Mouse (Mus musculus) kidney, embryonic 16.5 days (tissue): ENCODE measurements around the gene Cdsn. TPM values are rescaled to one million over a fixed set of nuclear protein-coding genes. Genes with fewer than 3 reads are reported as not detected.
A peak's percentile ranks its signal among the peaks of the same experiment; 100 is the strongest.

Source experiments
- ATAC-seq: fragments of 200-750 bp; cut with Nextera tagmentation; 2 replicates; pipeline ENCODE4 v1.8.0; 2017; ENCODE audit warnings: moderate TSS enrichment; ENCODE audit not compliant: low FRiP score, low TSS enrichment
- H3K27ac ChIP-seq: fragments of 300-500 bp; sonication (generic); 2 replicates; pipeline ENCODE4 v1.5.1; 2014; ENCODE audit warnings: low read length
- H3K27me3 ChIP-seq: fragments of 300-500 bp; sonication (generic); 2 replicates; pipeline ENCODE4 v1.6.1; 2014; ENCODE audit warnings: low read length, control low read depth, mixed read lengths; ENCODE audit not compliant: insufficient read depth
- H3K36me3 ChIP-seq: fragments of 300-500 bp; sonication (generic); 2 replicates; pipeline ENCODE4 v1.6.1; 2014; ENCODE audit warnings: low read length, control low read depth, mixed read lengths; ENCODE audit not compliant: insufficient read depth
- H3K4me1 ChIP-seq: fragments of 300-500 bp; sonication (generic); 2 replicates; pipeline ENCODE4 v1.6.1; 2014; ENCODE audit warnings: low read length, control low read depth, mixed read lengths; ENCODE audit not compliant: insufficient read depth
- H3K4me2 ChIP-seq: fragments of 300-500 bp; sonication (generic); replicated peaks from 2 replicates; pipeline ENCODE4 v1.6.1; 2014; ENCODE audit warnings: low read depth, low read length
- H3K4me3 ChIP-seq: fragments of 300-500 bp; sonication (generic); 2 replicates; pipeline ENCODE4 v1.5.1; 2014; ENCODE audit warnings: mild to moderate bottlenecking, low read length
- H3K9ac ChIP-seq: fragments of 300-500 bp; sonication (generic); replicated peaks from 2 replicates; pipeline ENCODE4 v1.6.1; 2014; ENCODE audit warnings: low read length
- H3K9me3 ChIP-seq: fragments of 300-500 bp; sonication (generic); 2 replicates; pipeline ENCODE4 v1.6.1; 2016; ENCODE audit warnings: low read length, control low read depth
- WGBS: fragments of 180-500 bp; shearing (Covaris S2); extraction: QIAGEN DNeasy Blood & Tissue Kit; methylation state at CpG from one replicate; pipeline ENCODE4 v1.1.7; 2014; 5-methylcytosine and 5-hydroxymethylcytosine counted together
- polyA plus RNA-seq: library from polyadenylated mRNA; unstranded; fragments of >200 nt; fragmentation: Nextera tagmentation; extraction: Ambion mirVana; gene quantifications from 2 replicates; pipeline ENCODE4 v1.2.1, GENCODE M21; 2015

Gene Cdsn
- polyA plus RNA-seq, 1 experiment from 2014 or later: 0.20 TPM

GRCm38 (mm10) chr17:35588387-35588786 is 36.5 kb downstream of the Cdsn start:
- Histone ChIP-seq H3K9me3 (no peaks in the 10 kb centered on the region; the same call in 1 of the 2 replicates), H3K27me3 (no peaks in the 10 kb centered on the region), H3K27ac (no peak overlapping the region), H3K4me1 (peaks cover 5% of the 10 kb centered on the region; the same call in 1 of the 2 replicates), H3K9ac (no peak overlapping the region), H3K4me3 (no peak overlapping the region), H3K36me3 (no peaks in the 10 kb centered on the region), H3K4me2 (no peak overlapping the region)
- 43% methylated on average over 4 of the region's 4 CpGs for WGBS
- ATAC-seq: no peak

GRCm38 (mm10) chr17:35590410-35591218 is 38.7 kb downstream of the Cdsn start:
- ATAC-seq: peak; percentile 70
- H3K4me1 ChIP-seq: peaks cover 5% of the 10 kb centered on the region; the same call in 1 of the 2 replicates
- no peak overlapping the region for H3K4me3 ChIP-seq
- no peaks in the 10 kb centered on the region for H3K36me3 ChIP-seq
- no peak overlapping the region for H3K27ac ChIP-seq
- H3K4me2 ChIP-seq: peak overlapping the region; percentile 30
- no peaks in the 10 kb centered on the region; the same call in 1 of the 2 replicates for H3K9me3 ChIP-seq
- WGBS: 30% methylated on average over 21 of the region's 21 CpGs
- no peak overlapping the region for H3K9ac ChIP-seq
- no peaks in the 10 kb centered on the region for H3K27me3 ChIP-seq

GRCm38 (mm10) chr17:35591219-35591578 is 39.3 kb downstream of the Cdsn start:
- ATAC-seq: no peak
- WGBS: 92% methylated on average over 7 of the region's 7 CpGs
- H3K27ac ChIP-seq: no peak overlapping the region
- no peak overlapping the region for H3K4me3 ChIP-seq
- H3K4me2 ChIP-seq: no peak overlapping the region
- no peaks in the 10 kb centered on the region for H3K36me3 ChIP-seq
- H3K9me3 ChIP-seq: no peaks in the 10 kb centered on the region; the same call in 1 of the 2 replicates
- H3K4me1 ChIP-seq: peaks cover 5% of the 10 kb centered on the region; the same call in 1 of the 2 replicates
- H3K9ac ChIP-seq: no peak overlapping the region
- no peaks in the 10 kb centered on the region for H3K27me3 ChIP-seq

- ATAC-seq: no peak
- Histone ChIP-seq H3K27me3 (no peaks in the 10 kb centered on the region), H3K9ac (no peak overlapping the region), H3K36me3 (no peaks in the 10 kb centered on the region), H3K4me2 (no peak overlapping the region), H3K9me3 (no peaks in the 10 kb centered on the region; the same call in 1 of the 2 replicates), H3K27ac (no peak overlapping the region), H3K4me1 (peaks cover 5% of the 10 kb centered on the region; the same call in 1 of the 2 replicates), H3K4me3 (no peak overlapping the region)
- WGBS: 85% methylated on average over 15 of the region's 15 CpGs
These were observed 39.8 kb downstream of the Cdsn start for GRCm38 (mm10) chr17:35591731-35592130.

- WGBS: 78% methylated on average over 9 of the region's 9 CpGs
- Histone ChIP-seq H3K36me3 (no peaks in the 10 kb centered on the region), H3K4me3 (no peak overlapping the region), H3K9me3 (peaks cover 3% of the 10 kb centered on the region; the same call in 1 of the 2 replicates), H3K27ac (no peak overlapping the region), H3K4me2 (no peak overlapping the region), H3K27me3 (no peaks in the 10 kb centered on the region), H3K4me1 (peaks cover 5% of the 10 kb centered on the region; the same call in 1 of the 2 replicates), H3K9ac (no peak overlapping the region)
- ATAC-seq: no peak
These were observed 40.2 kb downstream of the Cdsn start for GRCm38 (mm10) chr17:35592131-35592530.

DNA sequence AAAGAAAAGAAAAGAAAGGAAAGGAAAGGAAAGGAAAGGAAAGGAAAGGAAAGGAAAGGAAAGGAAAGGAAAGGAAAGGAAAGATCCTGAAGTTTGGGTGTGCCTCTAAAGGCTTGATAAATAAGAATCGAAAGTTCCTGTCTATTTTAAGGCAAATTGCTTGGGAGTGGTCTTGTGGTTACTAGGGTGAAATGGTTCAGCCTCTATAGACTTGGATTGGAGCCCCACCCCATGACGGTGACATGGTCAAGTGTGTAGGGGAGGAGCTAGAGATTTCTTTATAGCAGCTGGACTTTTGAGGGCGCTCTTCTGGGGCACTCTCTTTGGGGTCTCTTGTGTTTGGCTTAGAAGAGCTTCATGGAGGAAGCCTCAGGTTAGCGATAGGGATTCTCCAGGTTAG is 41.9 kb downstream of the Cdsn start:
- 34% methylated on average over 4 of the region's 4 CpGs for WGBS
- no peak for ATAC-seq

DNA sequence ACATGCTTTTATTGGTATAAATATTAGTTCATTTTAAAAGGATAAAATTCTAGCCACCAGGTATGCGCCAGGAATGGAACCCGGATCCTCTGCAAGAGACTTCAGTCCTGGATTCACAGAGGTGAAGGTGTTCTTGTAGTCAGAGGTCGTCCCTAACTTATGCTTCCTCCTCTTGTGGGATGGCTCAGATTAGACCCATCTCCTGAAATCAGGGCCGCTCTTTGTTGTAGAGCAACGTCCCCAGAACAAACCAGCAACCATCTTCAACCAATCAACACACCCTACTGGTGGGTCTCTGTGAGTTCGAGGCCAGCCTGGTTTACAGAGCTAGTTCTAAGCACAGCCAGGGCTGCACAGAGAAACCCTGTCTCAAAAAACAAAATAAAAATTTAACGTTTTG is 42.5 kb downstream of the Cdsn start:
- Histone ChIP-seq H3K9me3 (peaks cover 4% of the 10 kb centered on the region; the same call in 1 of the 2 replicates), H3K4me3 (no peak overlapping the region), H3K36me3 (no peaks in the 10 kb centered on the region), H3K4me1 (peaks cover 5% of the 10 kb centered on the region; the same call in 1 of the 2 replicates), H3K27me3 (no peaks in the 10 kb centered on the region), H3K4me2 (no peak overlapping the region), H3K27ac (no peak overlapping the region), H3K9ac (no peak overlapping the region)
- 86% methylated on average over 7 of the region's 7 CpGs for WGBS
- ATAC-seq: no peak

More for the DNA sequence above, 41.9 kb downstream of the Cdsn start:
- peaks cover 5% of the 10 kb centered on the region; the same call in 1 of the 2 replicates for H3K4me1 ChIP-seq
- H3K4me3 ChIP-seq: no peak overlapping the region
- H3K36me3 ChIP-seq: no peaks in the 10 kb centered on the region
- no peak overlapping the region for H3K27ac ChIP-seq
- H3K27me3 ChIP-seq: no peaks in the 10 kb centered on the region
- no peak overlapping the region for H3K9ac ChIP-seq
- peaks cover 4% of the 10 kb centered on the region; the same call in 1 of the 2 replicates for H3K9me3 ChIP-seq
- H3K4me2 ChIP-seq: no peak overlapping the region

DNA sequence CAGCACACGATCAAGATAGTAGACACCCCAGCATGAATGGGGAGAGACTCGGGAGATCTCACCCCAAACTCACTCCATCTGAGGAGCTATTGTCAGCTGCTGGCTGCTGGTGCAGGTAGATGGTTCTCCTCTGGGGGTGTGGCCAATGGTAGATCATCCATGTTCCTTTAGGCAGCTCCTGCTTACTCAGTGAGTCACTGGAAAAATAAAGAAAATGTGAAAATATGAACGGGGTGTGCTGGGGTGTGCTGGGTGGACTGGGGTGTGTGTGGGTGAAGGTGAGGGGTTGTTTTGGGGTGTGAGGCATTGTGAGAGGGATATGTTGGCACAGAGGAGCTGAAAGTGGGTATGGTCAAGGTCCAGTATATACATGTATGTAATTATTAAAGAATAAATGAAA is 45.5 kb downstream of the Cdsn start:
- no peaks in the 10 kb centered on the region for H3K4me1 ChIP-seq
- no peak overlapping the region for H3K27ac ChIP-seq
- no peak overlapping the region for H3K4me3 ChIP-seq
- H3K4me2 ChIP-seq: no peak overlapping the region
- H3K9me3 ChIP-seq: peaks cover 4% of the 10 kb centered on the region; the same call in 1 of the 2 replicates
- H3K27me3 ChIP-seq: no peaks in the 10 kb centered on the region
- ATAC-seq: no peak
- no peaks in the 10 kb centered on the region for H3K36me3 ChIP-seq
- no peak overlapping the region for H3K9ac ChIP-seq
- WGBS: 96% methylated on average over 3 of the region's 3 CpGs

- 54% methylated on average over 2 of the region's 2 CpGs for WGBS
- no peak for ATAC-seq
- Histone ChIP-seq H3K4me2 (no peak within 1 kb of the TSS), H3K4me3 (no peak within 1 kb of the TSS), H3K27ac (no peak within 1 kb of the TSS), H3K4me1 (no peaks in the 10 kb centered on the region), H3K36me3 (no peaks in the 10 kb centered on the region), H3K9ac (no peak within 1 kb of the TSS), H3K9me3 (peaks cover 4% of the 10 kb centered on the region; the same call in 1 of the 2 replicates), H3K27me3 (no peaks in the 10 kb centered on the region)
These were observed 49.3 kb downstream of the Cdsn start, which contains the start of gene Sfta2 for GRCm38 (mm10) chr17:35601249-35601648. Sfta2 (plus strand) TSS chr17:35601549.
